Comparison of ENCODE assay signal across 8 mouse cellular contexts in genomic region chr7:80294062-80294763, GRCm38 (mm10). TPM values are rescaled to one million over a fixed set of nuclear protein-coding genes. Genes with fewer than 3 reads are reported as not detected.
DNase-seq lines count a peak whose midpoint lies in the region; ATAC-seq lines count a peak whose summit lies in the region.

Gene Prc1, plus strand, starts transcription at chr7:80294450.

- H3K36me3 ChIP-seq in hindbrain, embryonic 15.5 days, result peaks cover 19% of the 10 kb centered on the region

- WGBS in hindbrain, embryonic 15.5 days, result under 1% methylated on average over 52 of the region's 52 CpGs

- no peaks in the 10 kb centered on the region for H3K27me3 ChIP-seq in hindbrain, embryonic 15.5 days

- H3K9ac ChIP-seq in hindbrain, embryonic 15.5 days, result peak within 1 kb of the TSS; percentile 36

- no peaks in the 10 kb centered on the region for H3K9me3 ChIP-seq in hindbrain, embryonic 15.5 days

- peaks cover 4% of the 10 kb centered on the region; the same call in 1 of the 2 replicates for H3K4me1 ChIP-seq in hindbrain, embryonic 15.5 days (replicated peaks)

- ATAC-seq in hindbrain, embryonic 15.5 days (ENCODE audit: low FRiP score, low read depth), result peak; percentile 99

- peak within 1 kb of the TSS; percentile 87 for H3K4me2 ChIP-seq in hindbrain, embryonic 15.5 days

- peak within 1 kb of the TSS; percentile 57 for H3K4me3 ChIP-seq in hindbrain, embryonic 15.5 days

- peak within 1 kb of the TSS; percentile 17 for H3K27ac ChIP-seq in hindbrain, embryonic 15.5 days (replicated peaks)

- peak; percentile 99 for DNase-seq in T-cell, adult 2 months (ENCODE audit: low spot score)
- peak; percentile 98 to 99 for DNase-seq in cerebellum, postnatal 36 days
- DNase-seq in frontal cortex, postnatal 36 days (ENCODE audit: low spot score in 2 of 2), result peak; percentile 99
- peak; percentile 98 for DNase-seq in left cerebral cortex, adult 11 months (ENCODE audit: low spot score)
- peak; percentile 99 for DNase-seq in lung, postnatal 4 days
- peak; percentile 94 for DNase-seq in retina, postnatal 7 days (ENCODE audit: low read depth, low spot score)
- DNase-seq in urinary bladder, adult 2 months (ENCODE audit: low spot score), result peak; percentile 97

RNA-seq across cellular contexts. Expression of gene Prc1, which starts in this region (rescaled TPM):
- polyA plus RNA-seq in hindbrain, embryonic 15.5 days (2015; fragmentation: Nextera tagmentation; extraction: Ambion mirVana), result 42.0 and 51.8 TPM in 2 replicates
- 5.0 and 5.7 TPM in 2 replicates for polyA plus RNA-seq in urinary bladder, adult 2 months (2012; rRNA removed)

Comparison
In these comparisons a context has a peak if more than half of its experiments do, and no peak if none do; other contexts are left out.
1. Peak in every context shown above with its lines: DNase-seq, ATAC-seq, H3K4me3 ChIP-seq and H3K27ac ChIP-seq.